Mouse (Mus musculus): Measurements from ENCODE around the gene Gapt.

The Gapt gene

DNA sequence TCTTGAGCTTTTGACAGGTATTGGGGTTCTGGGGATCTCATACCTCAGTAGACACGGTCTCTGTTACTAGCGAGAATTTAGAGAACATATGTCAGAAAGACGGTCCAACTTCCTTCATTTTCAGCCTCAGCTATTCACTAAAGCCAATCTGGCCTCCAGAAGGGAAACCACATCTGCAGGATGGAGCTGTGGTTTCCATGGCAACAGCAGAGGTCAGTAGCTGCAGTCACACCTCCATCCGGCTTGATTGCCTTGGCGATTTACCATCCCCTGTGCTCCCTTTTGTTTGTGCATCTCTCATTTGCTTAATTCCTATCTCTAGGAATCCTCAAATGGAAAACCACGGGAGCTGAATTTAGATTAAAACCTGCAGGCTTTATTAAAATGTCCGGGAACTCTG, 10.3 kb downstream of the Gapt start:
- peak; percentile 20 for DNase-seq (ENCODE audit: low spot score)

- no peak for DNase-seq (ENCODE audit: low spot score)
These were observed 14.4 kb downstream of the Gapt start for GRCm38 (mm10) chr13:110342602-110343001.

- DNase-seq (ENCODE audit: low spot score) = peak; percentile 37
These were observed 23.9 kb downstream of the Gapt start for GRCm38 (mm10) chr13:110332958-110333597.

- DNase-seq (ENCODE audit: low spot score) = peak; percentile 5
These were observed 38.3 kb downstream of the Gapt start for GRCm38 (mm10) chr13:110318746-110319145.

DNA sequence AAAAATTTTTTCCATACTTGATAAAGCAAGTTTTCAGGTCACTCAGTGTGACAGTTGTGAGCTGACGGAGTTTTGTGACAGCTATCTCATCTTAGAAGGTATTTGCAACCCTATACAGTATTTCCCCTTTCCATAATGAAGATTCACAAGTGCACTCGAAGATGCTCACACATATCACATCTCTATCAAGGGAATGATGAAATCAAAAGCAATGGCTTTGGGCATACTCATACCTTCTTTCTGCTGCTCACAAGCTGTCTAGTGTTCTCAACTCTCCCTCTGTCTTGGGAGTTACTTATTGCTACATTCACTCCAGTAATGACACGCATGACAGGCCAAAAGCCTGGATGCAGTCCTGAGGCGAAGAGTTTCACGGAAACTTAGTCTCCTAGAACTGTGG, 49.8 kb downstream of the Gapt start:
- DNase-seq (ENCODE audit: low spot score) = no peak
